Mouse (Mus musculus): ENCODE measurements around the gene Disp2. TPM values are rescaled to one million over a fixed set of nuclear protein-coding genes. Genes with fewer than 3 reads are reported as not detected.
A peak's percentile ranks its signal among the peaks of the same experiment; 100 is the strongest.

Disp2 gene
- total and polyA plus RNA-seq, 3 experiments: 0.15 to 0.43 TPM; not detected in 1

DNA sequence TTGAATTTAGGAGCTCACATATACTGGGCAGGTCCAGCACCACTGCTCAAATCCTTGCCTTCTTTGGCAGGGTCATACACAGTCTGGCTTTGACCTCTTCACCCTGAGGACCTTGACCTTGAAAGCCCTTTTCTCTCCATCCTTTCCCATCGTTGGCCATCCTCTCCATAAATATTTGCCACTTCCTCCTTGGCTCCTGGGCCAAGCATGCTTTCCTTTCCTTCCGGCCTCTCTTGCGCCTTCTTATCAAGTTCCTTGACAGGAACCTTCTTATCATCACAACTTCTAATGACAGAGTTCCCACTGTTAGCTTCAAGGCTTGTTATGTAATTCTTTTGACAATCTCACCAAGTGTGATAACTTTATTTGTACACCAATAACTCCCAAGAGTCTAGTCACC is 25.6 kb downstream of the Disp2 start:
- DNase-seq (ENCODE audit: low read depth, low spot score): peak; percentile 73
- H3K27me3 ChIP-seq (ENCODE audit: control insufficient read depth in 1 of 2, insufficient read depth in 2 of 2, low read length in 2 of 2): no peaks in the 10 kb centered on the region
- peaks cover 18 to 41% of the 10 kb centered on the region in 2 experiments for H3K4me1 ChIP-seq (ENCODE audit: control insufficient read depth in 1 of 2, insufficient read depth in 2 of 2, low read length in 2 of 2)
- H3K9ac ChIP-seq (ENCODE audit: control insufficient read depth, low read depth, low read length, poor library complexity, severe bottlenecking): peak overlapping the region; percentile 17; the same call in 1 of the 2 replicates
- H3K9me3 ChIP-seq (replicated peaks; ENCODE audit: insufficient read depth, low read length): no peaks in the 10 kb centered on the region
- no peaks in the 10 kb centered on the region for H3K79me2 ChIP-seq (ENCODE audit: control insufficient read depth, insufficient read depth, low read length, poor library complexity)
- peak overlapping the region; percentile 91 for H3K27ac ChIP-seq (ENCODE audit: control insufficient read depth, low read depth, low read length)
- H3K4me3 ChIP-seq (ENCODE audit: control insufficient read depth in 1 of 2, insufficient read depth in 1 of 2, low read depth in 2 of 2, low read length in 2 of 2): peak overlapping the region; percentile 11 to 38; a peak in 3 of 4 replicates
- H3K36me3 ChIP-seq (ENCODE audit: control insufficient read depth in 1 of 2, insufficient read depth in 2 of 2, low read length in 2 of 2): peaks cover 0 to 43% of the 10 kb centered on the region in 2 experiments; a peak in 2 of 4 replicates
- TF ChIP-seq GATA1 (IDR thresholded peaks at IDR 0.05; ENCODE audit: low read depth, low read length) (peak; percentile 92), EP300 (IDR thresholded peaks at IDR 0.05; ENCODE audit: low read depth in 1 of 2, low read length in 2 of 2) (peak; percentile 78 to 83; a peak in 3 of 4 replicates), SMC3 (IDR thresholded peaks at IDR 0.05; ENCODE audit: low read depth, low read length) (no peak), BHLHE40 (IDR thresholded peaks at IDR 0.05; ENCODE audit: borderline replicate concordance, low read depth, low read length) (no peak), ZNF384 (IDR thresholded peaks at IDR 0.05; ENCODE audit: low read depth, low read length) (no peak), MXI1 (IDR thresholded peaks at IDR 0.05; ENCODE audit: low read depth, low read length) (peak; percentile 37), E2F4 (IDR thresholded peaks at IDR 0.05; ENCODE audit: borderline replicate concordance, low read depth, low read length) (no peak), RAD21 (IDR thresholded peaks at IDR 0.05; ENCODE audit: low read depth, low read length) (no peak), MEF2A (IDR thresholded peaks at IDR 0.05; ENCODE audit: extremely low read depth, insufficient replicate concordance, low read depth, low read length, poor library complexity, severe bottlenecking) (no peak), MYB (IDR thresholded peaks at IDR 0.05; ENCODE audit: low read depth, low read length) (no peak), RCOR1 (IDR thresholded peaks at IDR 0.05; ENCODE audit: low read depth, low read length) (peak; percentile 79), MYC (IDR thresholded peaks at IDR 0.05; ENCODE audit: low read depth, low read length) (peak; percentile 76; the same call in 1 of the 2 replicates), GABPA (IDR thresholded peaks at IDR 0.05; ENCODE audit: low read depth, low read length) (no peak), SIN3A (IDR thresholded peaks at IDR 0.05; ENCODE audit: low read length) (no peak), ZC3H11A (IDR thresholded peaks at IDR 0.05; ENCODE audit: low read depth, low read length) (no peak), MAX (IDR thresholded peaks at IDR 0.05; ENCODE audit: low read length) (peak; percentile 43; the same call in 1 of the 2 replicates), TCF12 (IDR thresholded peaks at IDR 0.05; ENCODE audit: low read depth, low read length) (peak; percentile 31; the same call in 1 of the 2 replicates), MAZ (IDR thresholded peaks at IDR 0.05; ENCODE audit: low read depth, low read length) (no peak), HCFC1 (IDR thresholded peaks at IDR 0.05; ENCODE audit: low read depth, low read length) (no peak), CHD2 (IDR thresholded peaks at IDR 0.05; ENCODE audit: low read length) (no peak), NELFE (IDR thresholded peaks at IDR 0.05; ENCODE audit: low read depth, low read length) (no peak), ETS1 (IDR thresholded peaks at IDR 0.05; ENCODE audit: low read depth, low read length) (peak; percentile 89), ELF1 (IDR thresholded peaks at IDR 0.05; ENCODE audit: low read depth, low read length) (peak; percentile 57; the same call in 1 of the 2 replicates), KAT2A (conservative IDR thresholded peaks at IDR 0.05; ENCODE audit: low read depth, low read length) (no peak), USF1 (IDR thresholded peaks at IDR 0.05; ENCODE audit: low read depth, low read length) (no peak), NRF1 (IDR thresholded peaks at IDR 0.05; ENCODE audit: insufficient read depth, low read depth, low read length, poor library complexity, severe bottlenecking) (no peak), CTCF (IDR thresholded peaks at IDR 0.05 in 2 of 3, conservative IDR thresholded peaks at IDR 0.05 in 1 of 3; ENCODE audit: control insufficient read depth in 1 of 3, insufficient read depth in 1 of 3, low read depth in 2 of 3, low read length in 3 of 3, poor library complexity in 1 of 3, severe bottlenecking in 1 of 3) (no peak), POLR2AphosphoS5 (IDR thresholded peaks at IDR 0.05; ENCODE audit: borderline replicate concordance, low read depth, low read length) (no peak), ZMIZ1 (IDR thresholded peaks at IDR 0.05; ENCODE audit: low read depth, low read length) (no peak), UBTF (IDR thresholded peaks at IDR 0.05; ENCODE audit: borderline replicate concordance, insufficient read depth, low read depth, low read length) (no peak), MAFK (IDR thresholded peaks at IDR 0.05; ENCODE audit: borderline replicate concordance, low read depth, low read length) (no peak), JUND (IDR thresholded peaks at IDR 0.05; ENCODE audit: low read depth, low read length) (no peak), ZKSCAN1 (IDR thresholded peaks at IDR 0.05; ENCODE audit: low read depth, low read length) (no peak), TBP (IDR thresholded peaks at IDR 0.05; ENCODE audit: low read depth, low read length) (peak; percentile 33; the same call in 1 of the 2 replicates), USF2 (IDR thresholded peaks at IDR 0.05; ENCODE audit: borderline replicate concordance in 1 of 2, insufficient read depth in 1 of 2, low read depth in 1 of 2, low read length in 2 of 2) (no peak), TAL1 (IDR thresholded peaks at IDR 0.05; ENCODE audit: low read length) (0 out of 2 replicates have a peak, but pooled peaks have one; percentile 3), POLR2A (IDR thresholded peaks at IDR 0.05; ENCODE audit: control insufficient read depth in 1 of 2, insufficient read depth in 1 of 2, low read depth in 1 of 2, low read length in 2 of 2, poor library complexity in 1 of 2) (no peak)

Data from MEL (cell line).